Mouse (Mus musculus) testis, postnatal 10 days (tissue): ENCODE data around the gene Slc12a3.
"Not testable (repeated sequence)": the region's sequence is repeated elsewhere in the genome, so short reads cannot be mapped to it uniquely, and the experiment has no call there.

Experiments
- DNase-seq: peaks from one replicate; pipeline ENCODE4 v3.0.0; 2021; ENCODE audit warnings: low spot score

The Slc12a3 gene

GRCm38 (mm10) chr8:94399957-94400356, 71.0 kb downstream of the Slc12a3 start:
- DNase-seq, result not testable (repeated sequence)

GRCm38 (mm10) chr8:94408443-94409080, 79.6 kb downstream of the Slc12a3 start:
- DNase-seq, result no peak

GRCm38 (mm10) chr8:94409523-94409922, 80.5 kb downstream of the Slc12a3 start:
- no peak for DNase-seq

- no peak for DNase-seq
These were observed 83.5 kb downstream of the Slc12a3 start for GRCm38 (mm10) chr8:94412518-94412917.

GRCm38 (mm10) chr8:94413509-94413908, 84.5 kb downstream of the Slc12a3 start:
- no peak for DNase-seq

- DNase-seq, result no peak
These were observed 86.2 kb downstream of the Slc12a3 start for GRCm38 (mm10) chr8:94415218-94415617.
